Mouse (Mus musculus) bone marrow macrophage, adult 2 months (primary cell): ENCODE measurements around the gene St6galnac5.

Source experiments
- CTCF ChIP-seq: IDR thresholded peaks from 2 replicates; pipeline ENCODE4 v1.5.1; 2012; ENCODE audit warnings: low read depth, mild to moderate bottlenecking, low read length, moderate library complexity
- POLR2A ChIP-seq: IDR thresholded peaks from 2 replicates; pipeline ENCODE4 v1.6.1; 2012; ENCODE audit warnings: mild to moderate bottlenecking, low read depth, low read length, borderline replicate concordance

- TF ChIP-seq CTCF, result no peak
- TF ChIP-seq POLR2A, result no peak
Observed at GRCm38 (mm10) chr3:152932544-152932943, 49.5 kb downstream of the St6galnac5 start.
